Comparison of ENCODE assay signal across 8 mouse cellular contexts in the genomic region with DNA sequence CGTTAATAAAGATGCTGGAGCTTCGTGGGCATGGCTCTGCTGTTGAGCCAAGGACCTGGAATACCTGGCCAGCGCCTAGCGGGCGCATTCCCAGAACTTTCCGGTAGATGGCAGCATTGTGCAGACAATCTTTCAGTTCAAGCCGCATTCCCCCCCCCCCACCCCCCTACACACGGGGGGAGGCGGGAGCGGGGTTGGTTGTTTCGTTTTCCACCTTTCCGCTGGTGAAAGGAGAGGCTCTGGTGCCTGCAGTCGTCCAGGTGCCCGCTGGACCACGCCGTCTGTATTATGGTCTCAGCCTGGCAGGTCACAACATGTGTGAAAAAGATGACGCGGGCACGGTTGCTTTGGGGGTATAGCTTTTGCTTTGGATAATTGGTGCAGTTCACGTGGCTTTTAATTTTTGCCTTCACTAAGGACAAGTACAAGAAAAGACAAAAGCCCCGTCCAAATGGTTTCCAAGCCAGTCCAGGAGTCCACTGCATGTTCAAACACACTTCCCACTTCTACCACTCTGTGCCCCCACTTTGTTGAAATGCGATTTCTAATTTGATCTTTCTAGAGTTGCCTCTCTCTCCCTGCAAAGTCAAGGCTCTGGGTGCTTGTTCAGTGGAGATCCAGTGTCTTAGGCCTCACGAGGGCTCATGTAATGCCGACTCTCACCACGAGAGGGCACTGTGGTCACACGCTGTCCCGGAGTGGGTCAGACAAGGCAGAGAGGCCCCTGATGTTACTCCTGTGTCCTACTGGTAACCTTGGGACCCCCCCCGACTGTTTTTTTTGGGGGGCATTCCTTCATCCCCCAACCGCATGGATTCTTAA. TPM values are rescaled to one million over a fixed set of nuclear protein-coding genes. Genes with fewer than 3 reads are reported as not detected.
A peak's percentile ranks its signal among the peaks of the same experiment; 100 is the strongest.
DNase-seq lines count a peak whose midpoint lies in the region; ATAC-seq lines count a peak whose summit lies in the region.

No protein-coding gene starts in this region.

- 1% methylated on average over 29 of the region's 29 CpGs for WGBS in hindbrain, embryonic 13.5 days

- H3K4me1 ChIP-seq in hindbrain, embryonic 13.5 days (replicated peaks), result no peaks in the 10 kb centered on the region

- H3K9me3 ChIP-seq in hindbrain, embryonic 13.5 days, result no peaks in the 10 kb centered on the region

- H3K27me3 ChIP-seq in hindbrain, embryonic 13.5 days, result no peaks in the 10 kb centered on the region

- peak; percentile 83 for DNase-seq in R1 (ENCODE audit: low read depth, low spot score)
- DNase-seq in cerebellum, postnatal 14 days, result peak; percentile 98
- DNase-seq in frontal cortex, postnatal 14 days (ENCODE audit: low spot score in 2 of 2), result peak; percentile 88 to 97
- peak; percentile 96 to 97 for DNase-seq in layer of hippocampus, postnatal 14 days (ENCODE audit: low spot score in 2 of 2)
- peak; percentile 95 for DNase-seq in lung, postnatal 10 days
- peak; percentile 99 for DNase-seq in ovary, postnatal 14 days (ENCODE audit: low spot score)
- DNase-seq in thymus, postnatal 10 days (ENCODE audit: low spot score in 2 of 2), result peak; percentile 87 to 95

- peak overlapping the region; percentile 67 for H3K9ac ChIP-seq in hindbrain, embryonic 13.5 days

- H3K4me2 ChIP-seq in hindbrain, embryonic 13.5 days, result peak overlapping the region; percentile 47

- H3K36me3 ChIP-seq in hindbrain, embryonic 13.5 days, result no peaks in the 10 kb centered on the region

- H3K4me3 ChIP-seq in hindbrain, embryonic 13.5 days, result peak overlapping the region; percentile 47

- H3K27ac ChIP-seq in hindbrain, embryonic 13.5 days, result peak overlapping the region; percentile 70

- peak; percentile 95 for ATAC-seq in hindbrain, embryonic 13.5 days (ENCODE audit: low FRiP score)

RNA-seq across cellular contexts. Expression of a gene that starts 52.3 kb away (rescaled TPM):
- 54.4 and 59.4 TPM in 2 replicates for polyA plus RNA-seq in hindbrain, embryonic 13.5 days (2015; fragmentation: Nextera tagmentation; extraction: Ambion mirVana)
- 10 to 100 TPM; 49.6 to 64.6 TPM for total RNA-seq in layer of hippocampus, postnatal 14 days (2021)

Comparison
In these comparisons a context has a peak if more than half of its experiments do, and no peak if none do; other contexts are left out.
1. Peak in every context shown above with its lines: DNase-seq, ATAC-seq, H3K4me3 ChIP-seq and H3K27ac ChIP-seq.